Mouse (Mus musculus) embryonic facial prominence, embryonic 14.5 days (tissue): ENCODE results near the gene Pfpl. TPM values are rescaled to one million over a fixed set of nuclear protein-coding genes. Genes with fewer than 3 reads are reported as not detected.

Experiments
- ATAC-seq: fragments of 200-750 bp; cut with Nextera tagmentation; 2 replicates; pipeline ENCODE4 v1.8.0; 2017; ENCODE audit warnings: low read depth, moderate number of reproducible peaks, moderate TSS enrichment
- DNase-seq: peaks from one replicate; pipeline ENCODE4 v3.0.0-alpha.2; 2015; ENCODE audit warnings: low spot score
- H3K27ac ChIP-seq: fragments of 300-500 bp; sonication (generic); replicated peaks from 2 replicates; pipeline ENCODE4 v1.5.1; 2014; ENCODE audit warnings: low read depth, mild to moderate bottlenecking, low read length, moderate library complexity
- H3K27me3 ChIP-seq: fragments of 300-500 bp; sonication (generic); replicated peaks from 2 replicates; pipeline ENCODE4 v1.6.1; 2014; ENCODE audit warnings: low read length; ENCODE audit not compliant: control insufficient read depth, insufficient read depth
- H3K36me3 ChIP-seq: fragments of 300-500 bp; sonication (generic); 2 replicates; pipeline ENCODE4 v1.6.1; 2014; ENCODE audit warnings: low read length, mixed read lengths; ENCODE audit not compliant: control insufficient read depth, insufficient read depth
- H3K4me1 ChIP-seq: fragments of 300-500 bp; sonication (generic); 2 replicates; pipeline ENCODE4 v1.6.1; 2014; ENCODE audit warnings: antibody characterized with exemption, low read length; ENCODE audit not compliant: control insufficient read depth, insufficient read depth
- H3K4me2 ChIP-seq: fragments of 300-500 bp; sonication (generic); 2 replicates; pipeline ENCODE4 v1.6.1; 2014; ENCODE audit warnings: low read depth, mild to moderate bottlenecking, low read length, moderate library complexity, mixed read lengths
- H3K4me3 ChIP-seq: fragments of 300-500 bp; sonication (generic); 2 replicates; pipeline ENCODE4 v1.5.1; 2014; ENCODE audit warnings: low read depth, mild to moderate bottlenecking, low read length
- H3K9ac ChIP-seq: fragments of 300-500 bp; sonication (generic); 2 replicates; pipeline ENCODE4 v1.6.1; 2014; ENCODE audit warnings: low read depth, mild to moderate bottlenecking, low read length, moderate library complexity, mixed read lengths
- H3K9me3 ChIP-seq: fragments of 300-500 bp; sonication (generic); 2 replicates; pipeline ENCODE4 v1.6.1; 2016; ENCODE audit warnings: low read length; ENCODE audit not compliant: control insufficient read depth
- WGBS: fragments of 180-500 bp; shearing (Covaris S2); extraction: QIAGEN DNeasy Blood & Tissue Kit; methylation state at CpG from one replicate; pipeline ENCODE4 v1.1.7; 2014; 5-methylcytosine and 5-hydroxymethylcytosine counted together
- polyA plus RNA-seq: library from polyadenylated mRNA; unstranded; fragments of >200 nt; fragmentation: Nextera tagmentation; extraction: Ambion mirVana; gene quantifications from 2 replicates; pipeline ENCODE4 v1.2.1, GENCODE M21; 2014

The Pfpl gene
- polyA plus RNA-seq, 1 experiment from 2014 or later: 0.10 TPM

GRCm38 (mm10) chr19:12435011-12435416, 7.3 kb downstream of the Pfpl start:
- DNase-seq: no peak
- Histone ChIP-seq H3K4me1 (no peaks in the 10 kb centered on the region), H3K4me3 (no peak overlapping the region), H3K4me2 (no peak overlapping the region), H3K27me3 (no peaks in the 10 kb centered on the region; the same call in 1 of the 2 replicates), H3K27ac (no peak overlapping the region), H3K36me3 (no peaks in the 10 kb centered on the region), H3K9me3 (no peaks in the 10 kb centered on the region), H3K9ac (no peak overlapping the region)
- 85% methylated on average over 4 of the region's 4 CpGs for WGBS
- no peak for ATAC-seq

- H3K9ac ChIP-seq: no peak overlapping the region
- no peaks in the 10 kb centered on the region; the same call in 1 of the 2 replicates for H3K27me3 ChIP-seq
- no peaks in the 10 kb centered on the region for H3K36me3 ChIP-seq
- no peaks in the 10 kb centered on the region for H3K9me3 ChIP-seq
- no peak overlapping the region for H3K4me3 ChIP-seq
- no peak overlapping the region for H3K4me2 ChIP-seq
- H3K27ac ChIP-seq: no peak overlapping the region
- no peak for ATAC-seq
- no peaks in the 10 kb centered on the region for H3K4me1 ChIP-seq
- no peak for DNase-seq
- 68% methylated on average over 4 of the region's 4 CpGs for WGBS
Observed at GRCm38 (mm10) chr19:12435750-12436524, 8.2 kb downstream of the Pfpl start.

GRCm38 (mm10) chr19:12439581-12439980, 11.9 kb downstream of the Pfpl start:
- H3K27ac ChIP-seq: no peak overlapping the region
- no peak overlapping the region for H3K4me2 ChIP-seq
- ATAC-seq (no peak), DNase-seq (no peak)
- H3K27me3 ChIP-seq: no peaks in the 10 kb centered on the region
- WGBS: 45% methylated on average over 1 of the region's 1 CpGs
- H3K36me3 ChIP-seq: no peaks in the 10 kb centered on the region
- no peak overlapping the region for H3K4me3 ChIP-seq
- no peaks in the 10 kb centered on the region for H3K9me3 ChIP-seq
- no peaks in the 10 kb centered on the region for H3K4me1 ChIP-seq
- no peak overlapping the region for H3K9ac ChIP-seq

GRCm38 (mm10) chr19:12440103-12440725, 12.5 kb downstream of the Pfpl start:
- no peaks in the 10 kb centered on the region for H3K9me3 ChIP-seq
- no peaks in the 10 kb centered on the region for H3K27me3 ChIP-seq
- no peaks in the 10 kb centered on the region for H3K36me3 ChIP-seq
- H3K27ac ChIP-seq: no peak overlapping the region
- ATAC-seq (no peak), DNase-seq (no peak)
- H3K9ac ChIP-seq: no peak overlapping the region
- H3K4me2 ChIP-seq: no peak overlapping the region
- no peak overlapping the region for H3K4me3 ChIP-seq
- no peaks in the 10 kb centered on the region for H3K4me1 ChIP-seq
- WGBS: 77% methylated on average over 5 of the region's 5 CpGs

- Histone ChIP-seq H3K9me3 (no peaks in the 10 kb centered on the region), H3K27me3 (no peaks in the 10 kb centered on the region), H3K27ac (no peak overlapping the region), H3K4me3 (no peak overlapping the region), H3K9ac (no peak overlapping the region), H3K4me2 (no peak overlapping the region), H3K4me1 (no peaks in the 10 kb centered on the region), H3K36me3 (no peaks in the 10 kb centered on the region)
- WGBS: 71% methylated on average over 4 of the region's 4 CpGs
- no peak for ATAC-seq
- no peak for DNase-seq
Observed at GRCm38 (mm10) chr19:12442560-12442959, 14.9 kb downstream of the Pfpl start.

GRCm38 (mm10) chr19:12445014-12445413, 17.3 kb downstream of the Pfpl start:
- ATAC-seq (no peak), DNase-seq (no peak)
- no peaks in the 10 kb centered on the region for H3K4me1 ChIP-seq
- H3K36me3 ChIP-seq: no peaks in the 10 kb centered on the region
- H3K9me3 ChIP-seq: no peaks in the 10 kb centered on the region
- WGBS: 79% methylated on average over 3 of the region's 3 CpGs
- no peaks in the 10 kb centered on the region for H3K27me3 ChIP-seq
- no peak overlapping the region for H3K4me3 ChIP-seq
- no peak overlapping the region for H3K4me2 ChIP-seq
- no peak overlapping the region for H3K27ac ChIP-seq
- H3K9ac ChIP-seq: no peak overlapping the region

- Histone ChIP-seq H3K4me3 (peak overlapping the region; percentile 6; the same call in 1 of the 2 replicates), H3K27me3 (no peaks in the 10 kb centered on the region), H3K36me3 (no peaks in the 10 kb centered on the region), H3K27ac (no peak overlapping the region; the same call in 1 of the 2 replicates), H3K4me2 (peak overlapping the region; percentile 38), H3K9ac (no peak overlapping the region), H3K9me3 (no peaks in the 10 kb centered on the region), H3K4me1 (no peaks in the 10 kb centered on the region; the same call in 1 of the 2 replicates)
- 46% methylated on average over 12 of the region's 12 CpGs for WGBS
- peak; percentile 68; the same call in 1 of the 2 replicates for ATAC-seq
- DNase-seq: peak; percentile 69
Observed at GRCm38 (mm10) chr19:12457401-12458066, 29.8 kb downstream of the Pfpl start.

GRCm38 (mm10) chr19:12459516-12459915, 31.8 kb downstream of the Pfpl start:
- no peaks in the 10 kb centered on the region for H3K27me3 ChIP-seq
- ATAC-seq: no peak
- no peaks in the 10 kb centered on the region for H3K36me3 ChIP-seq
- no peak for DNase-seq
- H3K4me2 ChIP-seq: no peak overlapping the region
- H3K4me3 ChIP-seq: no peak overlapping the region
- no peaks in the 10 kb centered on the region for H3K9me3 ChIP-seq
- 84% methylated on average over 4 of the region's 4 CpGs for WGBS
- H3K27ac ChIP-seq: no peak overlapping the region
- H3K4me1 ChIP-seq: no peaks in the 10 kb centered on the region; the same call in 1 of the 2 replicates
- H3K9ac ChIP-seq: no peak overlapping the region
